Mouse (Mus musculus) megakaryocyte, embryonic 14.5 days (primary cell): ENCODE results near the gene Myh8. TPM values are rescaled to one million over a fixed set of nuclear protein-coding genes. Genes with fewer than 3 reads are reported as not detected.

ENCODE experiments used
- H3K27me3 ChIP-seq: replicated peaks from 2 replicates; pipeline ENCODE3; 2012; ENCODE audit warnings: inconsistent platforms
- H3K36me3 ChIP-seq: replicated peaks from 2 replicates; pipeline ENCODE3; 2012; ENCODE audit warnings: low read length, inconsistent platforms, mixed read lengths
- H3K4me1 ChIP-seq: 2 replicates; pipeline ENCODE4 v1.6.1; 2012; ENCODE audit warnings: inconsistent platforms
- H3K4me3 ChIP-seq: replicated peaks from 2 replicates; pipeline ENCODE3; 2012; ENCODE audit warnings: moderate library complexity, mild to moderate bottlenecking, inconsistent platforms
- H3K9me3 ChIP-seq: 2 replicates; pipeline ENCODE4 v1.6.1; 2012; ENCODE audit warnings: inconsistent platforms
- FLI1 ChIP-seq: IDR thresholded peaks from 2 replicates; pipeline ENCODE4 v1.6.1; 2012; ENCODE audit warnings: low read length, inconsistent platforms, mixed read lengths
- GATA1 ChIP-seq: IDR thresholded peaks from 3 replicates; pipeline ENCODE4 v1.6.1; 2012; ENCODE audit warnings: mixed read lengths, low read length, inconsistent platforms, borderline replicate concordance
- polyA plus RNA-seq: library from polyadenylated mRNA; stranded (reverse); fragments of >175 nt; gene quantifications from 2 replicates; pipeline ENCODE4 v1.2.3, GENCODE M21; 2012; ENCODE audit warnings: low replicate concordance; ENCODE audit not compliant: insufficient read depth

Gene Myh8
- polyA plus RNA-seq, 1 experiment = not detected

DNA sequence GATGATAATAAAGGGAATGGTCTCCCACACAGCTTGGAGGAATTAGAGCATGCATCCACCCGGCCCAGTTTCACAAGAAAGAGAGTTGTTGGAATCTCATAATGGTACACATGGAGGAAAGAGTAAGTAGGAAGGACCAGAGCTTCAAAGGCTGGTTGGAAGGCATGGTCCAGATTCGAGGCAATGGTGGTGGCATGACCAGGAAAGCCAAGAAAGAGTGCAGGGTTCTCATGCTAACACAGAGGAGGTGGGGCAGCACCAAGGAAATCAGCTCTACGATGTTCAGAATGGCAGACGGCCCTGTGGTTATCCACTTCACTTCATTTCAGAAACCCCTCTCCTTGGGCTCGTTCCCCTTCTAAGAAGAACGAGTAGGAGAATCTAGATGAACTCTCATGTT lies 16.0 kb upstream of the Myh8 start:
- TF ChIP-seq FLI1 (no peak), GATA1 (no peak)
- H3K36me3 ChIP-seq = no peaks in the 10 kb centered on the region
- H3K9me3 ChIP-seq = no peaks in the 10 kb centered on the region
- H3K27me3 ChIP-seq = no peaks in the 10 kb centered on the region
- no peak overlapping the region for H3K4me3 ChIP-seq
- H3K4me1 ChIP-seq = no peaks in the 10 kb centered on the region

DNA sequence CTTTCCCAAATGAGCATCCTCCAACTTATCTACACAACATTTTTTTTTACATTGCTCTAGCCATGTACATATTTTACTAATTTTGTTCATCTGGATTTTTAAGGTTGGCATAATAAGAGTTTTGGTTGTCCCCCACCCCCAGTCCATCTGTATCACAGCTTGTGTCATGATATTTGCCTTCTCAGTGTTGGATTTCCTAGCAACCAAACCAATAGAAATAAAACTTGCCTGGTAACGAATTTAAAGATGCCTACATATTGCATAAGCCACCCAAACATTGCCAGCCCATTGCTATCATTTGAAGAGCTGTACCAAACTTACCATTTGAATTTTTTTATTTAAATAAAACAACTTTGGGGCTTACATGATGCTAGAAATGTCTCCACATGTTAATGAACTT lies 16.5 kb downstream of the Myh8 start:
- H3K9me3 ChIP-seq = peaks cover 22% of the 10 kb centered on the region
- H3K27me3 ChIP-seq = no peaks in the 10 kb centered on the region
- TF ChIP-seq FLI1 (no peak), GATA1 (no peak)
- no peaks in the 10 kb centered on the region for H3K36me3 ChIP-seq
- H3K4me3 ChIP-seq = no peak overlapping the region
- H3K4me1 ChIP-seq = no peaks in the 10 kb centered on the region

DNA sequence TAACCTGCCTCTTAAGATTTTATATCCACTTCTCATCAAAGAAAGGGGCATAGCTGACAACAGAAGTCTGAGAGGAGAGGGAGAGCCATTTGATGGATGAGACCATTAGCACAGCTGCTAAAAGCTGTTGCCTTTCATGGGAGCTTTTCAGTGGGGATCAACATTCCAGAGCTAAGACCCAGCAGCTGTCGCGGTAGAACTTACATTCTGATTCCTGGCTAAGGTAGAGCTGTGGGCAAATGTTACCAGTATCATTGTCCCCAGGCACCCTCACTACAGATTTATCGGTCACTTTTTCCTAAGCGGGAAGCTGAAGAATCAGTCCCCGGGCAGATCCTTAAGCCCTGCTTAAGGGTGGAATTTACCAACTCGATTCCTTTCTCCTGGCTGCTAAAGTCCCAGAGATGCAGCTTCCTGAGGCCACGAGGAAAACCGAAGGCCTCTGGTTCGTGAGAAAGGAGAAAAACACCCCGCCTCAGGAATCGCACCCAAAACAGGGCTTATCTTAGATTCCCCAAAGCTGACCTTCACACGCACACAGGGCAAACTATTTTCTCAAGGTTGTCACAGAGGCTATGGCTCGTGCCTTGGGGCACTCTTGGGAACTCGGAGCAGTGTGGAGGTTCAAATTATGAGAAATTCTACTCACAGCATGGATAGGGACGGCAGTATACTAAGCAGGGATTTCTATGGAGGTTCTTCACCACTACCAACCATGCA lies 37.0 kb downstream of the Myh8 start:
- no peak for TF ChIP-seq FLI1
- TF ChIP-seq GATA1 = no peak
- Histone ChIP-seq H3K4me1 (no peaks in the 10 kb centered on the region), H3K4me3 (no peak overlapping the region), H3K9me3 (no peaks in the 10 kb centered on the region), H3K27me3 (no peaks in the 10 kb centered on the region), H3K36me3 (no peaks in the 10 kb centered on the region)

DNA sequence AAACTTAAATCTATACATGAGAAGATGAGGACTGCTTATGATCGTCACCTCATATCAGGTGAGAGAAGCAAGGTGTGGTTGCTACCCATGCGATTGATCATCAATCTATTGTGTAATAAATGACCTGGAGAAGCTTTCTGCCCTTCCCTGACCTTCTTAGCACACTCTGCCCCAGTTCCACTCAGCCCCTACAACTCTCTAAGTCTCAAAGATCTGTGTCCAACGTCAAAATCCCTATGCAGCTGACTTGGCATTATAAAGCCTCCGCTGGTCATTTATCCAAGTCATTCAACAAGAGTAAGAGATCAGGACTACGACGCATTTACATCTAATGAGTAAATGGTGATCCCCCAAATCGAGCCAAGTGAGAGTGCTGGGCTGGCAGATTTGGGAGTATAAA lies 44.4 kb downstream of the Myh8 start, which contains the start of gene Myh13:
Gene Myh13, plus strand, starts transcription at position 301 of the 400 bp plus-strand sequence.
- Histone ChIP-seq H3K9me3 (no peaks in the 10 kb centered on the region), H3K4me1 (no peaks in the 10 kb centered on the region), H3K4me3 (no peak within 1 kb of the TSS), H3K27me3 (no peaks in the 10 kb centered on the region), H3K36me3 (no peaks in the 10 kb centered on the region)
- TF ChIP-seq FLI1 (no peak), GATA1 (no peak)

DNA sequence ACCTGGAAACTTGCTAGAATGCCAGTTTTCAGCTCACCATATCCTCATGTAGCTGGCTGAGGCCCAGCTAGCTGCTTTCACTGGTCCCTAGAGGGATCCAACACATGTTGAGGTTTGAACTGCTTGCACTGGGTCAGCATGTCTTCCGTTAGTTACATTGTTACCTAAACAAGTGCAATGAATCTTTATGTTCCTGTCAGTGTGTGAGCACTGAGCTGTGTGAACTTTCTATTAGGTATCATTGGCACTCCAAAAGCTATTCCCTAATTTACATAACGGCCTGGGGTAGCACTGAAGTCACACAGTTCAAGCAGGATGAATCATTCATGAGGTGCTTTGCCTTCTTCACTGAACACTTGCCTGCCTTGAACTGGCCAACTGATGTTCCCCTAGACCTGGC lies 49.6 kb downstream of the Myh8 start:
- Histone ChIP-seq H3K36me3 (no peaks in the 10 kb centered on the region), H3K27me3 (no peaks in the 10 kb centered on the region), H3K4me3 (no peak overlapping the region), H3K9me3 (no peaks in the 10 kb centered on the region), H3K4me1 (no peaks in the 10 kb centered on the region)
- TF ChIP-seq GATA1 (no peak), FLI1 (no peak)

DNA sequence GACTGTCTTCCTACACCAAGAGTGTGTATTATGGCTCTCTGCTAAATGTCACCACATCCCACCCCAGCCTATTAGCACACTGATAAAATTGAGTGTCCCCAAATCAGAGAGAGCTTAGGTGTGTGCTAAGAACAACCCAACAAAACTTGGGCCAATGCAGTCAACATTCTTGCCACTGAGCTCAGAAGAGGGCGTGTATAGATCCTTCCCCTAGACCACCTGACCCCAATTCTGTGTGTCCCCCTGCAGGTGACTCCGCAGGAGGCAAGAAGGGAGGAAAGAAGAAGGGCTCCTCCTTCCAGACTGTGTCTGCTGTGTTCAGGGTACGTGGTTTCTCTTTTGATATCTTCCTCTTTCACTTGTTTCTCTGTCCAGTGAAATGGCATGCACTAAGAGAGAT lies 67.6 kb downstream of the Myh8 start:
- Histone ChIP-seq H3K9me3 (no peaks in the 10 kb centered on the region), H3K27me3 (peaks cover 5% of the 10 kb centered on the region), H3K4me1 (no peaks in the 10 kb centered on the region), H3K36me3 (no peaks in the 10 kb centered on the region), H3K4me3 (no peak overlapping the region)
- TF ChIP-seq FLI1 = no peak
- no peak for TF ChIP-seq GATA1

DNA sequence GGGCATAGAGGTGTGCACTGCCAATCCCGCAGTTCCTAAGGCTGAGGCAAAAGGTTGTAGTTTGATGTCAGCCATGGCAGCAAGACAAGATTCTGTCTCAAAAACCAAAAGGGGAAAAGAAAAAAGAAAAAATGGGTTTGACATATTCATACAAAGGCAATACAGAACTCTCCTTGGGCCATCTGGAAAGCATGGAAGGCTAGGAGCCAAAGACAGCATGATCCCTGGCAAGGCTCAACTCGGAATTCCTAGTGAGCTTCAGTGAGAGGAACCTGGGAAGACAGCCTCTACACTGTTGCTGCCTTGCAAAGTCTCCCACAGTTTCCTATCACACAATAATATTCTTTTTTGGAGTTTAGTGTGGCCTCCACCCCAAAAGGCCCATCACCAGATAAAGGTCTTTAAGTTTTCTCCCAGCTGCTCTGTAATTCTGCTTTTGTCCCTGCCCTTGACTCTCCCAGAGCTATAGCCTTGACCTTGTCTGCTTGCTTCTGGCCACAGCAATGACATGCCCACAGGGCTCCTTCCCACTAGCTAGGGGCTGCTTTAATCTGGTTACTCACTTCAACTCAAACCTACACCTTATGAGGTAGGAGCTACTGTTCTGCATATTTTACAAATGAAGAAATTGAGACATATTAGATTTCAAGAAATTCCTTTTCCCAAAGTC lies 68.4 kb downstream of the Myh8 start:
- no peak for TF ChIP-seq FLI1
- no peak for TF ChIP-seq GATA1
- Histone ChIP-seq H3K9me3 (no peaks in the 10 kb centered on the region), H3K4me3 (no peak overlapping the region), H3K4me1 (no peaks in the 10 kb centered on the region), H3K27me3 (peaks cover 9% of the 10 kb centered on the region), H3K36me3 (no peaks in the 10 kb centered on the region)

DNA sequence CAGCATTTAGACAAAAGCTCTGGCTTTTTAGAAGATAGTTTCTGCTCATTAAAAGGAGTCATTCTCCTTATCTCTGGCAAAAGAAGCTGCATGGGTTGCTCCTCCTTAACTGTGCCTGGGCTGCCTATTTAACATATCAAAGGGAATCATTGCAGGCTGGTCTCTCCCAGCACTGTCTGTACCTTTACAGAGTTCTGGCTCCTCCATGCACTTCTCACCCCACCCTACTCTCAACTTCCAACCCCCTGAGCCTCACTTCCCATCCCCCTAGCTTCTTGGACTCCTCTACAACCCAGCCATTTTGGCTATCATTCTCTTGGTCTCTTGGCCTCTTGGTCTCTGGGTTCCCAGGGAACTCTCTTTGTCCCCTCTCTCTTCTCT lies 68.9 kb downstream of the Myh8 start:
- TF ChIP-seq GATA1 = no peak
- TF ChIP-seq FLI1 = no peak
- Histone ChIP-seq H3K4me1 (no peaks in the 10 kb centered on the region), H3K36me3 (no peaks in the 10 kb centered on the region), H3K4me3 (no peak overlapping the region), H3K9me3 (no peaks in the 10 kb centered on the region), H3K27me3 (peaks cover 9% of the 10 kb centered on the region)

DNA sequence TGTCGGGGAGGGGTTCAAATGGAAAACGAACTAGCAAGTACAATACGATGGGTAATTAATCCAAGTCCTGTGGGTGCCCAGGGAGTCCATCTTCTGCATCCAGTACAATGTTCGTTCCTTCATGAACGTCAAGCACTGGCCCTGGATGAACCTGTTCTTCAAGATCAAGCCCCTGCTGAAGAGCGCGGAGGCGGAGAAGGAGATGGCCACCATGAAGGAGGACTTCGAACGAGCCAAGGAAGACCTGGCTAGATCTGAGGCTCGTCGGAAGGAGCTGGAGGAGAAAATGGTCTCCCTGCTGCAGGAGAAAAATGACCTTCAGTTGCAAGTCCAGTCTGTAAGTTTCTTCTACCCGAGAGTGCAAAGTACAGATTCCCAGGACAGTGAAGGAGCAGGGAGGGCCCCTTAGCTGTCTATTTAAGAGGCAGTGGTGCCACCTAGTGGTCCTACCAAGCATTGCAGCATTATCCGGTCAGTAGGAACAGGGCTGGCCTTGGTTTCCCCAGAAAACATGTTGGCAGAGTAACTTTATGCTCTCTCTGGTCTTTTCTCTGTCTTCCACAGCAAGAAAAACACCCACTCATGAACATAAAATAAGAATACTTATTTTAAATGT lies 73.3 kb downstream of the Myh8 start:
- Histone ChIP-seq H3K4me1 (no peaks in the 10 kb centered on the region), H3K9me3 (no peaks in the 10 kb centered on the region), H3K36me3 (no peaks in the 10 kb centered on the region), H3K27me3 (peaks cover 13% of the 10 kb centered on the region), H3K4me3 (no peak overlapping the region)
- TF ChIP-seq FLI1 = no peak
- TF ChIP-seq GATA1 = no peak

DNA sequence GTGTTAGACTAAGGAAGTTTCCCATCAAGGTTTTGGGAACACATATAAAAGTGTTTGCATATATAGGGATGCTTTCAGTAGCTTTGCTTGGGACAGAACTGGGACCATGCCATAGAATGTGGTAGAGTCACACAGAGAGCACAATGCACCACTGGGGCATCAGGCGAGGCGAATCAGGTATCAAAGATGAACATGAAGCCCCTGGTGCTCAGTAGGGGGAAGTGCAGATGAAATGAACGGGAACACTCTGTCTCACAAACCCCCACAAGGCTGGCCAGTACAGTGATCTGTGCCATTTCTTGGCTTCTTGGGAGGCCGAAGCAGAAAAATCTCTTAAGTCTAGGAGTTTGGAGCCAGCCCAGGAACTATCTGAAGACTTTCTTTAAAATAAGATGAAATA lies 76.1 kb downstream of the Myh8 start:
- H3K4me1 ChIP-seq = no peaks in the 10 kb centered on the region
- no peaks in the 10 kb centered on the region for H3K9me3 ChIP-seq
- no peaks in the 10 kb centered on the region for H3K36me3 ChIP-seq
- no peak overlapping the region for H3K4me3 ChIP-seq
- TF ChIP-seq FLI1 (no peak), GATA1 (no peak)
- peaks cover 12% of the 10 kb centered on the region for H3K27me3 ChIP-seq
